Mouse (Mus musculus): ENCODE results near the gene Zfp536. TPM values are rescaled to one million over a fixed set of nuclear protein-coding genes. Genes with fewer than 3 reads are reported as not detected.
"Not testable (repeated sequence)": the region's sequence is repeated elsewhere in the genome, so short reads cannot be mapped to it uniquely, and the experiment has no call there.

Gene Zfp536
- total RNA-seq, 2 experiments from 2014 or later = 32.0 to 38.0 TPM

DNA sequence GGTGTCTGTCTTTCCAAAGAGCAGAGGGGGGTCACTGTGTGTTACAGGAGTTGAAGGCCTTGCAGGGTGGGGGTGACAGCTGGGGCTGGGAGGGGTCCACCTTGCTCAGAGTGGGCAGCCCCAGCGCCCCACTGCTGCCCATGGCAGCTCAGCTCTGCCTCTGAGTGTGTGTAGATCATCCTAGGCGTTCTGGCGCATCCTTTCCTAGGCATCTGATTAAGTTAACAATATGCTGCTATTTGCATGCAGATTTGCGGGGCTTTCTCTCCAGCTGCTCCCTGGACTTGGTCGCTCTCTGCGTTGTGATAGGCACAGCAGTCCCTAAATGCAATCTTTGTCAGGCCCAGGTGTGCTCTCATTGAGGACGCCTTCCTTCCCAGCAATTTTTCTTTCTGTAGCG lies 147.7 kb downstream of the Zfp536 start:
- no peak for DNase-seq (ENCODE audit: low spot score in 2 of 2)
- intact Hi-C loops (cut with DNase I) = no loop called here

DNA sequence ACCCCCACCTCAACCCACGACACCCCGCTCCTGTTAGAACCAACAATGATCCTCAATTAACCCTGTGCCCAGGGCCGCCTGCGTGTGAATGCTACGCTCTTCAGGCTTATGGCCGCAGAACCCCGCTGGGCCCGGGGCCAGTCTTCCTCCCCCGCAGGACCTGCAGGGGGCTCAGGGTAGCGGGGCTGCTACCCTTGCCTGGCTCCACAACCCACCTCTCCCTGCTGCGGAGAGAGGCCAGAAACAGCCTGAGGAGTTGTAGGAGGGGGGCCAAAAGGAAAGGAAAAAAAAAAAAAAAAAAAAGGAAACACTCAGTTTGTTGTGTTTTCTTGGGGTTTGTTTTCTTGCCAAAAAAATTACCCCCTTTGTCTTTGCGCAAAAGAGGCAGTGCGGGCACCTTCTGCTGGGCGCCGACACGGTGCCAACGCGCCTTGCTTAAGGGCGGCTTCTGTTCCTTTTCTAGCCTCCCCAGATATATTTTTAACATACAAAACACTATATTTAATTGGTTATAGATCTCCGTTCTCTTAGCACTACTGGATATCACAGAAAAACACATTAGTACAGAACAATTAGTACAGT lies 148.6 kb downstream of the Zfp536 start:
- intact Hi-C loops (cut with DNase I) = no loop called here
- no peak for DNase-seq (ENCODE audit: low spot score in 2 of 2)

DNA sequence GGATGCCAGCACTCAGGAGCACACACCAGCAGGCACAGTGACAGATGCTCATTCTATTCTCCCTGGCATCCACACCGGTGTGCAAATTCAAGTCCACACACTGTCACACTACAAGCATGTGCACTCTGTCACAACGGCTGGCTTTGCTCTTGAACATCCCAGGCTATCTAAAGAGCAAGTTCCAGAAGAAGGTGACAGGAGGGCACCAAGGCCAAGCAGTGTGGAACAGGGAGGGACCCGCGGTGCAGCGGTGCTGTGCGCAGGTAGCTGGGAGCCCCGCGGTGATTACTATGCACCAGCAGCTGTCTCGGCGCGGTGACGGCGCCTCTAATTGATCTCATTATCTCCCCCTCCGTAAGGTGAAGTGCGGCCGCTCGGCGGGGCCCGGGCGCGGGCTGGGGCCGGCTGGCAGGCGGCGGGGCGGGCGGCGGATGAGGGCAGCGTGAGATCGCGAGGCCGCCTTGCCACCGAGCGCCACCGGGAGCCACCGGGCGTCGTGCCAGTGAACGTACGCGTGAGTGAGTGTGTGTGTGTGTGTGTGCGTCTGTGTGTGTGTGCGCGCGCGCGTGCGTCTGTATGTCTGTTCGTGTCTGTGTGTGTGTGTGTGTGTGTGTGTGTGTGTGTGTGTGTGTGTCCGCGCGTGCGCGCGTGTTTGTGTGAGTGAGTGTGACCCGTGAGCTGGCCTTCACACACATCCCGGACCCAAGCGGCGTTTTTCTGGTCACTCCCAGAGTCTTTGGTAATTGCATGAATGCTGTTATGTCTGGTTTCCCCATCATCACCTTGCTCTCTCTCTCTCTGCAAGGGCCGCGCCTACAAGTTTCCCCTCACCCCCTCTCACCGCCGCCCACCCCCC lies 149.3 kb downstream of the Zfp536 start:
- peak; percentile 56 to 70 for DNase-seq (ENCODE audit: low spot score in 2 of 2)
- intact Hi-C loops (cut with DNase I) = no loop called here

DNA sequence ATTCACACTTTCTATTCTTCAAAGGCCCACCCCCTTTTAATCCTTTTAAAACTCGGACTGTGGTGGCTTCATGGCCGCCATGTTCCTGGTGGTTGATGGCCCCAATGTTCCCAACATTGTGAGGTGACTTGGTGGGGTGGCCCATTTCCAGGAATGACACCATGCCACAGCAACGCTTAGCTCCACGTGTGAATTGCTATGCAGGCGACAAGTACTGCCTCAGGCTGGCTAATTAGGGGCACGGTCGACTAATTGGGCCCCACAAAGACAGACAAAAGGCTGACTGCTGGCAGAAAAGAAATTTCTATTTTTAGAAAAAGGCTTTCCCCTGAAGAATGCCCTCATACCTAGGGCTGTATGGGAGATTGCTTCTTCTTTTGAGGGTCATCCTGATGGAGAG lies 154.2 kb downstream of the Zfp536 start:
- intact Hi-C loops (cut with DNase I) = no loop called here
- DNase-seq (ENCODE audit: low spot score in 2 of 2) = no peak

DNA sequence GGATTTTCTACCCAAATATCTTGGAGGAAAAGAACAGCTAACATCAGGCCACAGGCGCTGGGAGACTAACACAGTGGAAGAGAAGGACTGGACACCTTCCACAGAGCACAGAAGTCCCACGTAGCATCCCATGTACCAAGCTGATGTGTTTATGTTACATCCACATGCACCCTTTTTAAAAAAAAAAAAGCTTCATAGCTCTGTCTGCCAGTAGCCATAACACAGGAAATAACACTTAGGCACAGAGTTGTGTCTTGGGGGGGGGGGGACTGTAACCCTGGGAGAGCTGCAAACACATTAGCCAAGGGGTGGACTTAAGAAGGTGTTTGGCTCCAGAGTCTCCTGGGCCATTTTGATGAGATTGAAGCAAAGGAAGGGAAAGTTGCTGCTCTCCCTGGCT lies 155.6 kb downstream of the Zfp536 start:
- DNase-seq (ENCODE audit: low spot score in 2 of 2) = no peak
- intact Hi-C loops (cut with DNase I) = no loop called here

DNA sequence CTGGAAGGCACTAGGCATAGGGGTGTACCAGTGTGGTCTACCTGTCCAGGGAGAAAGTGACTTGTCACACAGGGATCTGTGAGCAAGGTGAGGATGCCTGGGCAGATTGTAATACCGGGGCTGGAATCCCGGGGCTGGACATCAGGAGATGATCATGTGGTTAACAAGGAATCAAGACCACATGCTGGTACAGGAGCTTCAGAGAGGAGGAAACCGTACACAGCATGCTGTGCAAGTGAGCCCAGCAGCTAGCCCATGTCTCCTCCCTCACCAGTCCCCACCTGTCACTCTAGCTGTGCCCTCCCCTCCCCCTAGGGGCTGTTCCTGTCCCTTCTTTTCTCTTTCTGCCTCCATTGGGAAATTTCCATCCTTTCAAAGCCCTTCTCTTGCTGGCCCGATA lies 157.5 kb downstream of the Zfp536 start:
- DNase-seq (ENCODE audit: low spot score in 2 of 2) = no peak
- intact Hi-C loops (cut with DNase I) = no loop called here

DNA sequence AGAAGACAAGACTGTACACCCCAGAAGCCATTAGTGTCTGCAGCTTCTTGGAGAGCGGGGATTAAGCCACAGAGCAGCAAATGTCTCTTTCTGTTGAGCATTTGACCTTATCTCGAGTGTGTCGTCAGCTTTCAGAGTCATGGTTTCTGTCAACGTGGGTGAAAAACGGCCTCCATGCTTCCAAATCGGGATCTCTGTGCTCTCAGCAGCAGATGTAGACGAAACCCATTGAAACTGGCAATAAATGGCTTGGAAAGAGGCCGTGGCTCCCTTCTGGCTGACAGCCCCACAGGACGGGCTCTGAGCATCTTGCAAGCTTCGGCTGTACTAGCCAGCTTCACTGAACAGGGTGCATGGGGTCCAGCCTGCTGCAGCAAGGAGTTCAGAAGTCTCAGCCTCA lies 159.1 kb downstream of the Zfp536 start:
- DNase-seq (ENCODE audit: low spot score in 2 of 2) = no peak
- intact Hi-C loops (cut with DNase I) = no loop called here

DNA sequence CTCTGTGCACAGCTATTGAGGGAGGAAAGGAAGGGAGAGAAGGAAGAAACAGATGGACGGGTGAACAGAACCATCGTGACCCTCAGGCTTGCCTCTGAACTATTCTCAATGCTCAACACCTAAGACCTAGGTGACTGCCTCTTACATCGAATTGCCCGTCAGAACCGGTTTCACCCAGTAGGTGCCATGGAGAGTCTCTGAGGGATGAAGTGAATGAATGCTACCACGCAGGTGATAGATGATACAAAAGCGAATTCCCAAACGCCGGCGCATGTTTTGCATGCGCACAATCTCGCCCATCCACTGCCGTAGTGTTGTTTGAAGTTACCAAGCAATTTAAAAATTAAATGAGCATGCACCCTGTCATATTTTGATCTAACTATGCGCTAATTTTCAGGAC lies 164.9 kb downstream of the Zfp536 start:
- DNase-seq (ENCODE audit: low spot score in 2 of 2) = no peak
- intact Hi-C loops (cut with DNase I) = no loop called here

DNA sequence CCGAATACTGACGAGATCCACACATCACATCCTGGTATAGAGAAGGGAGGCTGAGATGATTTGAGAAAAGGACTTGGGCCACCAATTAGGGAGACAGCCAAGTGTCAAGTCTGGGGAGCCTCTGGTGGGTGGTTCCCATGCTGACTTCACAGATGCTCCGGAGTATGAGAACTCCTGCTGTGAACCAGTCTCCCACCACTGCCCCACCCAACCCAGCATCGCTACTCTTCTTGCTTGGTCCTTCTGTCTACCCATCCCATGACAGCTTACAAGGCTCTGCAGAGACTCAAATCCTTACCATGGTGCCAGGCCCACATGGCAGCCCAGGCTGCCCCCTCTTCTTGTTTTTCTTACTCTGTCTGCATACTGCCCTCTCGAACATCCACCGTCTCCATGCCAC lies 165.5 kb downstream of the Zfp536 start:
- intact Hi-C loops (cut with DNase I) = no loop called here
- DNase-seq (ENCODE audit: low spot score in 2 of 2) = no peak

DNA sequence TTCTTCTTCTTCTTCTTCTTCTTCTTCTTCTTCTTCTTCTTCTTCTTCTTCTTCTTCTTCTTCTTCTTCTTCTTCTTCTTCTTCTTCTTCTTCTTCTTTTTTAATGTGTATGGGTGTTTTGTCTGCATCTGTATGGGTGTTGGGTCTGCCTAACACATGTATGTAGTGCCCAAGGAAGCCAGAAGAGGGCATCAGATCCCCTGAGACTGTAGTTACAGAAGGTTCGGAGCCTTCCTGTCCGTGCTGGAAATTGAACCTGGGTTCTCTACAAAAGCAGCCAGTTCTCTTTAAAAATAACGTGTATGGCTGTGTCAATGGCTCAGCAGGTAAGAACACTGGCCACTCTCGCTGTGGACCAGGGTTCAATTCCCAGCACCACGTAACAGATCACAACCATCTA lies 167.0 kb downstream of the Zfp536 start:
- intact Hi-C loops (cut with DNase I) = no loop called here
- no peak for DNase-seq (ENCODE audit: low spot score in 2 of 2)

DNA sequence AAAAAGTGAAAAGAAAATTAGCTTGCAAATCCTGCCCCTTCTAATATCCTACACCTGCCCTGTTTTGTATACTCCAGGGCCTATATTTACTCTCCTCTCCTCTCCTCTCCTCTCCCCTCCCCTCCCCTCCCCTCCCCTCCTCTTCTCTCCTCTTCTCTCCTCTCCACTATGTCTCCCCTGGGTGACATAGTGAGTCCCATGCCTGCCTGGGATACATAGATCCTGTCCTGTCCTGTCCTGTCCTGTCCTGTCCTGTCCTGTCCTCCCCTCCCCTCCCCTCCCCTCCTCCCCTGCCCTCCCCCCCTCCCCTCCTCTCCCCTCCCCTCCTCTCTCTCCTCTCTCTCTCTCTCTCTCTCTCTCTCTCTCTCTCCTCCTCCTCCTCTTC lies 169.9 kb downstream of the Zfp536 start:
- intact Hi-C loops (cut with DNase I) = not testable (repeated sequence)

DNA sequence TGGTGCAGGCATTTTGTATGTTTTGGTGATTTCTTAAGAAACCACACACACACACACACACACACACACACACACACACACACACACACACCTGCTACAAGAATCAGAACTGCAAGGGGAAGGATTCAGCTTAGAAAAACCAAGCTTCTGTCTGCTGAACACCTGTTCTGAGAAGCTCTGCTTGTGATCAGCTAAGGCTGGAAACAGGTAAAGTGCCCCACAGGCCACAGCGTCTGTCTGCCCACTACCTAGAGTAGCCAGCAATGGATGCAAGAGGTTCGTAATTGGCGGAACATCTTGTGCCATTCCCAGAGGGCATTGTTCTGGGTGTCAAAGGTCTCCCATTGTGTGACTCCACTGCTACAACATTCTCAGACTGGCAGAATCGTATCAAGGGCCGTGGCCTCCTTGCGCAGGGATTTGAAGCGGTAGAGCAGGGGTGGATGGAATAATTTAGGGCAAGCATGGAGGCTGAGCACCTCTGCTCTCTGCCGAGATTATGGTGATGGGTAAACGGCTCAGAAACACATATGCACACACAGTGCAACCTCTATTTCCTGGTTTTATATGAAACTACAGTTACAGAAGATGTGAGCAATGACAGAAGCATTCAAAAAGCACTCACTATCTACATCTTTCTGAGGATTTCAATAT lies 170.4 kb downstream of the Zfp536 start:
- intact Hi-C loops (cut with DNase I) = no loop called here
- no peak for DNase-seq (ENCODE audit: low spot score in 2 of 2)

More for the DNA sequence above, 169.9 kb downstream of the Zfp536 start:
- DNase-seq (ENCODE audit: low spot score in 2 of 2) = not testable (repeated sequence)

DNA sequence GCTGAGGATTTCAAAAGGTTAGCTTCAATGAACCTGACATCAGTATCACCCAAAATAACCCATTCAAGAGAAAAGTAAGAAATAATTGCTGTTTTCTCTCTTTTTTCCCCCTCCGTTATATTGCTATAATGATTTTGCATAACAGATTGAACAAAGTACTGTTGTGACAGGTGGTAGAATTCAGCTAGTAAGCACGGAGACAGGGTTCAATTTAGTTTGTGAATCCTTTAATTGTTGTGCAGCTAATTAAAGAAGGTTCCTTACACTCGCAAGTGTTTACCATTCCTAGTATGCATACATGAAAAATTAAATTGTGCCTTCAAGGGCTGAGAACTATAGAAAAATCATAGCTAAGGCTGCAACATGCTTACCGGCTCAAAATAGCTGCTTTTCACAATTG lies 173.1 kb downstream of the Zfp536 start:
- DNase-seq (ENCODE audit: low spot score in 2 of 2) = no peak
- intact Hi-C loops (cut with DNase I) = no loop called here

DNA sequence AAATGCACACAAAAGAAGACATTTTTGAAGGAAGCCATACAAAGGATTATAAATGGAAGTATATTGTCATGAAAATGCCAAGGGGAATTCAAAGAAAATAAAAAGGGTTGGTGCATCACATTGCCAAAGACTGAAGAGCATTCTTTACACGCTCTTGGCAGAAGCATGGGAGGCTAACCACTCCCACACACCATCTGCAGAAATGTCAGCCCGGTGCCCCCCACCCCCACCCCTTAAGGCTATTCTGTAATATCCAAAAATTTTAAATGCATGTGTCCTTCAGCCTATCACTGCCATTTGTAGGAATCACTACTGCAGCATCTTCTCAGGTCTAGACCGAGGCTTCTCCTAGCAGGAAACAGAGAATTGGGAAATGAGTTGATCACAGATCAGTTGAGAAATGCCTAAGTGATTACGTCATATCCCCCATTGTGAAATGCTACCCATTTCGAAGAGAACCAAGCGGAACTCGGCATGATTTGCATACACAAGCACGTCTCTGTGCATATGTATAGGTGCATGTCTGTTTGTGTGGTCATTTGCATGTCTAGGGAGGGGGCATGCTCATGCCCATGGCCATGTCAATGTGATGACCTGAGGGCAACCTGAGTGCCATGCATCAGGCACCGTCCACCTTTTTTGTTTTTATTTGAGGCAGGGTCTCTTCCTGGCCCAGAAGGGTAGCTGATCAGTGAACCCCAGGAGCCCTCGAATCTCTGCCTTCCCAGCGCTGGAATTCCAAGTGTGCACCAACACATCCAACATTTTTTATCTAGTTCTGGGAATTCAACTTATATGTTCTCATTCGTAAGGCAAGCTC lies 179.0 kb downstream of the Zfp536 start:
- DNase-seq (ENCODE audit: low spot score in 2 of 2) = no peak
- intact Hi-C loops (cut with DNase I) = no loop called here

DNA sequence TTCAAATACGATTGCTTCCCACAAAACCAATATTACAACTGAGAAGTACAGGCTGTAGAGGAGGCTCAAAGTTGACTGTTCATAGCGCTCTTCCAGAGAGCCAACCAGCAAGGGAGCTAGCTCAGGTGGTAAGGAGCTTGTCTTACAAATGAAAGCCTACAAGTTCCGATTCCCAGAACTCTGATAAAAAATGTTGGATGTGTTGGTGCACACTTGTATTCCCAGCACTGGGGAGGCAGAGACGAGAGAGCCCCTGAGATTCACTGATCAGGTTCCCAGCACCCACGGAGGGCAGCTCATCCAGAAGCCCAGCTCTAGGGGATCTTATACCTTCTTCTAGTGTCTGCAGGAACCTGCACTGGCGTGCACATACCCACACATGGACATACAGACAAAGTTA lies 179.9 kb downstream of the Zfp536 start:
- intact Hi-C loops (cut with DNase I) = no loop called here
- DNase-seq (ENCODE audit: low spot score in 2 of 2) = no peak

DNA sequence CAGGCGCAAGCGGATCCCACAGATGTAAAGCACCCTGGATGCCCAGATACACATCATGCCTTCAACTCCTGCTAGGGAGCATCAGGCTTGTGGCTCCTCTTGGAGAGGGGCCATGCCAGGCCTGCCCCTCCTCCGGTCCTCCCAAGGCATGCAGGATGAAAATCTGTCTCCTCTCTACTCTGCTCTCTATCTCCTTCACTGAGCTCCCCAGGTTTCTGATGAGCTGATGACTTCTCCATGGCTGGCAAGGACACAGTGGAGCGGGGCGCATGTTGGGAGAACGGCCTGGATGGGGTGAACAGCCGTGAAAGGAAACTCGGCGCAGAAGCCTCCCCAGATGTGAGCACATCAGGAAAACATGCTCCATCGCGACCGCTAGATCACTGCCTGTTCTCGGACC lies 186.7 kb downstream of the Zfp536 start:
- DNase-seq (ENCODE audit: low spot score in 2 of 2) = no peak
- intact Hi-C loops (cut with DNase I) = no loop called here

DNA sequence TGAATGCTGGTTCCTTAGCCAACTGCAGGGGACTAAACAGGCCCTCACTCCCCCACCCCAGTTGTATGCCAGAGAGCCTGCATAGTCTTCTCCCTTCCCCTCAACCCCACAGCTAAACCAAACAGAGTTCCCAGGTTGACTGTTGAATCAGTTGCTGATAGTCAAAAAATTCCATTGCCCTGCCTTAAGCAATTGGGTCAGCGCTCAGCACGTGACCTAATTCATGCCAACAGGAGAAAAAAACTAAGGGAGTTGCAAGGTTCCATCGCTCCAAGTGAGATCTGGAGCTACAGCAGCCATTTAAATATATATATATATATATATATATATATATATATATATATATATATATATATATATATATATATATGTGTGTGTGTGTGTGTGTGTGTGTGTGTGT lies 192.2 kb downstream of the Zfp536 start:
- intact Hi-C loops (cut with DNase I) = no loop called here
- no peak for DNase-seq (ENCODE audit: low spot score in 2 of 2)

DNA sequence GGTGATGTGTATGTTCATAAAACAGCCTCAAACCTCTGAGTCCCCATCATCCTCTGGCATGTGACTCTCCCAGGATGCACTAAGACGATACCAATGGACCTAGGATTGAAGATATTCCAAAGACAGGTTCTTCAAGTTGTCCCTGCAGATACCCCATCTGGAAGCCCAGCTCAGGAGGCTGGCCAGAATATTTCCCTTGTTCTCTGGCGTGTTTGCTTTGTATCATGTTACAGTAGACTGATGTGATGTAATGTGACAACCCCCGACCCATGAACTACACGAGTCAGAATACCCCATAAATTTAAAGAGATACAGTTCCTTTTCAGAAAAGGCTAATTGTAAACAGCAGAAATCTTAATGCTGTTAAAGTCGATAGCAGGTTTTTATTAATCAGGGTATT lies 192.9 kb downstream of the Zfp536 start:
- DNase-seq (ENCODE audit: low spot score in 2 of 2) = no peak
- intact Hi-C loops (cut with DNase I) = no loop called here

DNA sequence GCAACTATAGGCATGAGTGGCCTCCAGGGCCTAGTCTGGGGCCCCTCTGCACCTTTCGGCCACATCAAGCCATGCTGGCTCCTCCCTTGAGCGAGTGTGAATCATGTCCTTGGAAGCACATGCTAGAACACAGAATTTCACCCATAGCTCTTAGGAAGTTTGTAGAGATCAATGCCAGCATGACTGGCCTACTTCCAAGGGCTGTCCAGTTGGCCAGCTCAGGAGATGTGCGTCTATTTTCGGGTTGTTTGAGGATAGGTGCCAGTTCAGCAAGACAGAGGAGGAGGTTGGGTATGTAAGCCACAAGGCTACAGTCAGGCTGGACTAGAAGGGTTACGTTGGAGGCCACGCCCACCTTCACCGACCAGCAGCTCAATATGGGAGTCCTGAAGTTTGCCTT lies 201.4 kb downstream of the Zfp536 start:
- intact Hi-C loops (cut with DNase I) = no loop called here
- no peak for DNase-seq (ENCODE audit: low spot score in 2 of 2)

DNA sequence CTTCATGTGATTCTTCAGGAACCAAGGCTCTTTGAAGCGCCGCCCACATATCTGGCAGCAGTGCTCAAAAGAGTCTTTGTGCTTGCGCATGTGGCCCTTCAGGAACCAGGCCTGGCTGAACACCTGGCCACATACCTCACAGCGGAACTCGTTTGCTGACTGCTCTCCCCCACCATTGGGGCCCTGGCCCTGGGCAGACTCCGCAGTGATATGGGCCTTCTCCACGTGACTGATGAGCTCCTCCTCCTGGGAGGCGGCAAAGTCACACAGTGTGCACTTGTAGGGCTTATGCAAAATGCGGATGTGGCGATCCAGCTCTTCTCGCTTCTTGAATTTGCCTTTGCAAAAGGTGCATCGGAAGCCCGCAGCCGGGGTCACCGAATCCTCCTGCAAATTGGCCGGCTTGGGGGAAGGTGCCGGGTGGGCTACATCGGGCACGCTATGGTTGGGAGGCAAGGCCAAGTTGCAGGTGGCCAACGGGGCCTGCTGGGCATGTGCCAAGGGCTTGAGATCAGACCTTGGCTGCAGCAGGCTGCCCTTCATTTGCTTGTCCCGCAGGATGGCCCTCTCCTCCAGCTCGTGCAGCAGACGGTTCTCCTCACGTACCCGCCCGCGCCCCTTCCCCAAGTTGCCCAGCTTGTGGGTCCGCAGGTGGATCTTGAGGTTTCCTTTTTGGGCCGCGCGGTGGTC lies 204.5 kb downstream of the Zfp536 start:
- DNase-seq (ENCODE audit: low spot score in 2 of 2) = no peak
- intact Hi-C loops (cut with DNase I) = no loop called here

Data from left cerebral cortex, postnatal 25 days (tissue).